Mouse (Mus musculus): ENCODE measurements around the gene Rprd2.

GRCm38 (mm10) chr3:95851317-95851716 is 32.7 kb upstream of the Rprd2 start:
- TF ChIP-seq POLR2A (IDR thresholded peaks at IDR 0.05; ENCODE audit: low read depth, low read length) (no peak), CTCF (IDR thresholded peaks at IDR 0.05; ENCODE audit: borderline replicate concordance, insufficient read depth, low read length) (no peak)
